Mouse (Mus musculus) cerebellum, adult 9-10 months (tissue): ENCODE data around the gene Ddc.

ENCODE experiments used
- DNase-seq: peaks from one replicate; pipeline ENCODE4 v3.0.0; 2022

The Ddc gene

GRCm38 (mm10) chr11:11776071-11776821 is 121.7 kb downstream of the Ddc start:
- no peak for DNase-seq

DNA sequence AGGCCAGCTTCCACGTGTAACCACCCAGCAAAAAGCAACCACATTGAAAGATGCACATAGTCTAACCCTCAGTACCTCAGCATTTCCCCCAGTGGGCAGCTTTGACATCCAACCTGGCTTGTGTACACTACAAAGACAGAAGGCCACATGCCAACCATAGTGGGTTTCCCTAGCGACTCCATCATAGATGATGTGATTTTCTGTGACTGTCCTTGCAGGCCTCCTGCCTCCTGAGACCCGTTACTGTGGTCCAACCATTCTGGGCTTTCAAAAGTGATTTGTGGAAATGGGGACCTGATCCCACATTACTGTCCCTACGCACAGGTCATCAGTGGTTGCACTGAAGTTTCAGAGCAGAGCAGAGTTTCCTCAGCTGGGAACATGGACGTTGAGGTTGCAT is 123.1 kb downstream of the Ddc start:
- DNase-seq = no peak

- no peak for DNase-seq
Observed at GRCm38 (mm10) chr11:11774384-11774783, 123.6 kb downstream of the Ddc start.

- DNase-seq = no peak
Observed at GRCm38 (mm10) chr11:11772196-11772595, 125.7 kb downstream of the Ddc start.

GRCm38 (mm10) chr11:11770691-11771090 is 127.3 kb downstream of the Ddc start:
- DNase-seq = no peak

DNA sequence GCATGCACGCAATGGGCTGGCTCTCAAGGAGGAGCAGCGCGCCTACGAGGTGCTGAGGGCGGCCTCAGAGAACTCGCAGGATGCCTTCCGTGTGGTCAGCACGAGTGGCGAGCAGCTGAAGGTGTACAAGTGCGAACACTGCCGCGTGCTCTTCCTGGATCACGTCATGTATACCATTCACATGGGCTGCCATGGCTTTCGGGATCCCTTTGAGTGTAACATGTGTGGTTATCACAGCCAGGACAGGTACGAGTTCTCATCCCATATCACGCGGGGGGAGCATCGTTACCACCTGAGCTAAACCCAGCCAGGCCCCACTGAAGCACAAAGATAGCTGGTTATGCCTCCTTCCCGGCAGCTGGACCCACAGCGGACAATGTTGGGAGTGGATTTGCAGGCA is 128.7 kb downstream of the Ddc start:
- no peak for DNase-seq

DNA sequence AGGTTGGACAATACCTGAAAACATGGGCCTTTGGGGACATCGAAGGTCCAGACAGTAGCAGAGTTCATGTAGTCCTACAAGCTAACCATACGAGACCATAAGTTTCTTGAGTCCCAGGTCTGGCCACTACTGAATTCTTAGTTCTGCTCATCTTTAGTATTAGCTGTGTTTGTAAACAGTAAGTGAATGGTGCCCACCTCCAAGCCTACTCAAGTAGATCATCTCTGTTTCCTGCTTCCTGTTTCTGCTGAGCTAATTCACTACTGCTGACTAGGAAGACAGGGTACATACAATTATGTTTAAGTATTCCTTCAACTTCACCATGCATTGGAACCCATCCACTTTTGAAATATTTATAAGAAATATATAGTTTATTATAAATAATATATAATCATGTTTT is 129.9 kb downstream of the Ddc start:
- no peak for DNase-seq

DNA sequence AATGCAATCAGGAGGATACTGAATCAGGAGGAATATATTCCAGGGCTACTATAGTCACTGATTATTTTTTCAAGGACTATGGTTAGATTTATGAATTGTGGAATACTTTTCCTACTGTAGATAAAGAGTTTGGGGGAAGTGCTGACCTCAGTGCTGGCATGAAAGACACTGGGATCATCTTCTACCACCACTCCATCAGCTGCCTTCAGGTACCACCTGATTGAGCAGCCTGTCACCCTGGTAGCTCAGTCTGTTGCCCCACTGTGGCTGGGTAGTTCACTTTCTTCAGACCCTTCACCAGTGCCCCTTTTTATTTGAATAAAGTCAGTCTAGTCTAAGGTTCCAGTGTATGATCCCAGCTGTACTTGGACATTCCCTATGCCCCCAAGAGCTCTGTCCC is 131.2 kb downstream of the Ddc start:
- DNase-seq = no peak

- no peak for DNase-seq
Observed at GRCm38 (mm10) chr11:11766105-11766504, 131.8 kb downstream of the Ddc start.

GRCm38 (mm10) chr11:11765414-11765813 is 132.5 kb downstream of the Ddc start:
- DNase-seq = no peak
